Mouse (Mus musculus) spleen, adult 18-20 months (tissue): ENCODE results near the gene Usp51.
A peak's percentile ranks its signal among the peaks of the same experiment; 100 is the strongest.
"Not testable (repeated sequence)": the region's sequence is repeated elsewhere in the genome, so short reads cannot be mapped to it uniquely, and the experiment has no call there.

Experiments
- DNase-seq, 2 experiments: peaks; one replicate each; pipeline ENCODE4 v3.0.0; 2022; ENCODE audit warnings: mixed read lengths in 2 of 2

Gene Usp51

GRCm38 (mm10) chrX:153006387-153006841 lies at the start of gene Usp51:
TSS of gene Usp51 (plus strand) at chrX:153006469.
- peak; percentile 7 to 30 for DNase-seq

GRCm38 (mm10) chrX:152969606-152970005 lies 36.7 kb upstream of the Usp51 start:
- no peak for DNase-seq

- DNase-seq = not testable (repeated sequence)
Observed at GRCm38 (mm10) chrX:152973476-152974203, 32.6 kb upstream of the Usp51 start.

GRCm38 (mm10) chrX:152974204-152974661 lies 32.0 kb upstream of the Usp51 start:
- peak in 1 of 2 experiments; percentile 1 for DNase-seq

- DNase-seq = no peak
Observed at GRCm38 (mm10) chrX:152976538-152976937, 29.7 kb upstream of the Usp51 start.

GRCm38 (mm10) chrX:152985009-152985408 lies 21.3 kb upstream of the Usp51 start:
- no peak for DNase-seq

GRCm38 (mm10) chrX:152989852-152990251 lies 16.4 kb upstream of the Usp51 start:
- DNase-seq = not testable (repeated sequence)

GRCm38 (mm10) chrX:152996105-152996504 lies 10.2 kb upstream of the Usp51 start:
- not testable (repeated sequence) for DNase-seq

- DNase-seq = peak; percentile 25 to 50
Observed at GRCm38 (mm10) chrX:153007021-153007684, 884 bp downstream of the Usp51 start.

- DNase-seq = no peak
Observed at GRCm38 (mm10) chrX:153007685-153008047, 1.4 kb downstream of the Usp51 start.

GRCm38 (mm10) chrX:153025255-153025654 lies 19.0 kb downstream of the Usp51 start:
- DNase-seq = not testable (repeated sequence)

GRCm38 (mm10) chrX:153025709-153026108 lies 19.4 kb downstream of the Usp51 start:
- not testable (repeated sequence) for DNase-seq

GRCm38 (mm10) chrX:153031547-153031946 lies 25.3 kb downstream of the Usp51 start:
- not testable (repeated sequence) for DNase-seq

- peak; percentile 26 to 45 for DNase-seq
Observed at GRCm38 (mm10) chrX:153037087-153037971, 31.1 kb downstream of the Usp51 start, which contains the start of gene Mageh1. TSS of gene Mageh1 (minus strand) at chrX:153037575.

GRCm38 (mm10) chrX:153037972-153038744 lies 31.9 kb downstream of the Usp51 start:
- not testable (repeated sequence) for DNase-seq
